Mouse (Mus musculus): ENCODE measurements around the gene Xxylt1.

GRCm38 (mm10) chr16:31113596-31113995 is 32.4 kb upstream of the Xxylt1 start:
- TF ChIP-seq CTCF (IDR thresholded peaks at IDR 0.05) = no peak
- TF ChIP-seq EP300 (IDR thresholded peaks at IDR 0.05) = no peak

Data from lung, postnatal 0 days (tissue).